Mouse (Mus musculus) hindbrain, embryonic 16.5 days (tissue): ENCODE data around the gene Ezr. TPM values are rescaled to one million over a fixed set of nuclear protein-coding genes. Genes with fewer than 3 reads are reported as not detected.
A peak's percentile ranks its signal among the peaks of the same experiment; 100 is the strongest.

ENCODE experiments used
- ATAC-seq: fragments of 200-750 bp; cut with Nextera tagmentation; 2 replicates; pipeline ENCODE4 v1.8.0; 2017; ENCODE audit warnings: moderate TSS enrichment, moderate library complexity
- H3K27ac ChIP-seq: fragments of 300-500 bp; sonication (generic); 2 replicates; pipeline ENCODE4 v1.5.1; 2014; ENCODE audit warnings: low read depth, mild to moderate bottlenecking, control low read depth, low read length, moderate library complexity
- H3K27me3 ChIP-seq: fragments of 300-500 bp; sonication (generic); replicated peaks from 2 replicates; pipeline ENCODE4 v1.6.1; 2014; ENCODE audit warnings: low read length; ENCODE audit not compliant: control insufficient read depth, insufficient read depth
- H3K36me3 ChIP-seq: fragments of 300-500 bp; sonication (generic); 2 replicates; pipeline ENCODE4 v1.6.1; 2014; ENCODE audit warnings: mild to moderate bottlenecking, low read length, moderate library complexity, mixed read lengths; ENCODE audit not compliant: control insufficient read depth, insufficient read depth
- H3K4me1 ChIP-seq: fragments of 300-500 bp; sonication (generic); 2 replicates; pipeline ENCODE4 v1.6.1; 2014; ENCODE audit warnings: low read depth, low read length; ENCODE audit not compliant: control insufficient read depth, insufficient read depth
- H3K4me2 ChIP-seq: fragments of 300-500 bp; sonication (generic); 2 replicates; pipeline ENCODE4 v1.6.1; 2014; ENCODE audit warnings: mild to moderate bottlenecking, low read length, control low read depth, moderate library complexity
- H3K4me3 ChIP-seq: fragments of 300-500 bp; sonication (generic); 2 replicates; pipeline ENCODE4 v1.5.1; 2014; ENCODE audit warnings: mild to moderate bottlenecking, low read length, control low read depth, moderate library complexity
- H3K9ac ChIP-seq: fragments of 300-500 bp; sonication (generic); 2 replicates; pipeline ENCODE4 v1.6.1; 2014; ENCODE audit warnings: low read depth, mild to moderate bottlenecking, control low read depth, low read length, moderate library complexity
- H3K9me3 ChIP-seq: fragments of 300-500 bp; sonication (generic); 2 replicates; pipeline ENCODE4 v1.6.1; 2014; ENCODE audit warnings: mild to moderate bottlenecking, low read length, moderate library complexity; ENCODE audit not compliant: control insufficient read depth
- WGBS: fragments of 180-500 bp; shearing (Covaris S2); extraction: QIAGEN DNeasy Blood & Tissue Kit; methylation state at CpG from one replicate; pipeline ENCODE4 v1.1.7; 2014; 5-methylcytosine and 5-hydroxymethylcytosine counted together
- polyA plus RNA-seq: library from polyadenylated mRNA; unstranded; fragments of >200 nt; fragmentation: Nextera tagmentation; extraction: Ambion mirVana; gene quantifications from 2 replicates; pipeline ENCODE4 v1.2.1, GENCODE M21; 2015

The Ezr gene
- polyA plus RNA-seq, 1 experiment from 2014 or later = 69.9 TPM

DNA sequence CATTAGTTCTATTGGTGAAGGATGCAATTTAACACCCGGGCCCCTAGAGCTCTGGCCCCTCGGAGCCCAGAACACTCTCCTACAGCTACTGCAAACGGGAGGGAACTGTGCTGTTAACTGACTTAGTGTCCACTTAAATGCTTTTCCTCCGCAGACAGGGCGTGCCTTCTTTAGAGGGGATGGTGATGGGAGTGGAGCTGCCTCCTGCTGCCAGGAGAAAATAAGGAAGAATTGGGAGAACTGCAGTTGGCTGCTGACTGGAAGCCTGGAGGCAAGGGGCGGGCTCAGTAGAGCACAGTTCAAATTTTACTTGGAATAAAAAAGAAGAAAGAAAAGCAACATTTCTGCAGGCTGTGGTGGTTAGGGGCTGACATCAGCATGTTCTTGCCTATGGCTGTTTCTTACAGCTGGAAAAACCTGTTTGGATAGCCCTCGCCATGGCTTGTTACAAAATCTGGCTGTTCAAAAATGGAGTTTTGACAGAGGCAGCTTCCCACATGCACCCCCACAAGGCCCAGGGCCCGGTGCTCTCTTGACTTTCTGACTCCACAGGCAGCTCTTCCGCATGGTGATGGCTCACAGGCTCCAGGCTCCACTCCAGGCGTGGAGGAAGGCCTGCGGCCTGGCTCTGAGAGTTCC lies 31.2 kb downstream of the Ezr start:
- Histone ChIP-seq H3K27ac (no peak overlapping the region), H3K9me3 (no peaks in the 10 kb centered on the region), H3K4me1 (peaks cover 8% of the 10 kb centered on the region), H3K9ac (no peak overlapping the region), H3K4me2 (no peak overlapping the region), H3K4me3 (no peak overlapping the region), H3K27me3 (no peaks in the 10 kb centered on the region), H3K36me3 (no peaks in the 10 kb centered on the region)
- ATAC-seq = no peak
- WGBS = 82% methylated on average over 11 of the region's 11 CpGs

DNA sequence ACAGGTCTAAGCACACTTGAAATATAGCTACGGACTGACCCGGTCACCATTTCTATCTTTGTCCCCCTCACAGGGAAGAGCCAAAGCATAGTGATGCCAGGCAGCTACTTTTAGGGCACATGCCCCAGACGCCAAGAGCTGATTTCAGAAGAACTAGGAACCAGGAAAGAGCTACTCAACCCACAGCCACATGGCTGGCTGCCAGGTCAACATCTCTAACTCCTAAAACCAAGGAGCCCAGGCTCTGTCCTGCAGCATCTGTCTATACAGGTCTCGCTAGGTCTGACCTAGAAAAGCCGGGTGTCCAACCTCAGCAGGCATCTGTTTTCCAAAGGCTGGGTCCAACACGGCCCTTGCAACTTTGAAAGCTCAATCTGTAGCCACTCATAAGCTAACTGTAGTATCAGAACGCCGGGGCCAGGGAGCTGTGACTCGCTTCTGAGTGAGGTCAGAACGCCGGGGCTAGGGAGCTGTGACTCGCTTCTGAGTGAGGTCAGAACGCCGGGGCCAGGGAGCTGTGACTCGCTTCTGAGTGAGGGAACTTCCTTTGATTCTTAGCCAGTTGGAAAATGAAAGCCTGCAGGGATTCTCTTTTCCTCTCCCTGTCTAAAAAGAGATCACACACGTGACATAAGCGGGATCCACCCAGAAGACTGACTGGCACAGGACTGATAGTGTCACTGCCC lies 33.7 kb downstream of the Ezr start:
- 88% methylated on average over 17 of the region's 17 CpGs for WGBS
- H3K4me1 ChIP-seq = peaks cover 17% of the 10 kb centered on the region
- H3K9ac ChIP-seq = no peak overlapping the region
- H3K27me3 ChIP-seq = no peaks in the 10 kb centered on the region
- no peak for ATAC-seq
- H3K4me3 ChIP-seq = no peak overlapping the region
- no peaks in the 10 kb centered on the region for H3K9me3 ChIP-seq
- no peaks in the 10 kb centered on the region for H3K36me3 ChIP-seq
- no peak overlapping the region for H3K4me2 ChIP-seq
- no peak overlapping the region for H3K27ac ChIP-seq

DNA sequence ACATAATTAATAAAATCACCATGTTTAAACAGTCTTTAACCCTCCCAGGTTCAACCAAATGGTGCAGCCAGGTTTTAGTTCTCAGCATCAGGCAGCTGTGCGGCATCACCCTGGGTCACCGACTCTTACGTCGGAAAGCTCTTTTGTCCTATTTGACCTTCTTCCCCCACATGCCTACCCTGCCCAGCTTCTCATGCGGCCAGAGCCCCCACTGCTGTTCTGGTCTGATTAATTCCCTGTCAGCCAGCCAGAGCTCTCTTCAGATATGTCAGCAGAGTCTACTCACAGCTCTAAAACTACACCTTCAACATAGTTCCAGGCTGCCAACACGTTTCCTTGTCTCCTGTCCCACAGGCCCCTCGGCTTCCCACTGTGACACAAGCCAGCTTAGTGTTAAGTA lies 35.1 kb downstream of the Ezr start:
- no peak overlapping the region for H3K4me2 ChIP-seq
- H3K36me3 ChIP-seq = no peaks in the 10 kb centered on the region
- peaks cover 17% of the 10 kb centered on the region for H3K4me1 ChIP-seq
- WGBS = 25% methylated on average over 7 of the region's 7 CpGs
- no peaks in the 10 kb centered on the region for H3K9me3 ChIP-seq
- H3K4me3 ChIP-seq = no peak overlapping the region
- no peaks in the 10 kb centered on the region for H3K27me3 ChIP-seq
- no peak overlapping the region for H3K9ac ChIP-seq
- H3K27ac ChIP-seq = no peak overlapping the region
- no peak for ATAC-seq

DNA sequence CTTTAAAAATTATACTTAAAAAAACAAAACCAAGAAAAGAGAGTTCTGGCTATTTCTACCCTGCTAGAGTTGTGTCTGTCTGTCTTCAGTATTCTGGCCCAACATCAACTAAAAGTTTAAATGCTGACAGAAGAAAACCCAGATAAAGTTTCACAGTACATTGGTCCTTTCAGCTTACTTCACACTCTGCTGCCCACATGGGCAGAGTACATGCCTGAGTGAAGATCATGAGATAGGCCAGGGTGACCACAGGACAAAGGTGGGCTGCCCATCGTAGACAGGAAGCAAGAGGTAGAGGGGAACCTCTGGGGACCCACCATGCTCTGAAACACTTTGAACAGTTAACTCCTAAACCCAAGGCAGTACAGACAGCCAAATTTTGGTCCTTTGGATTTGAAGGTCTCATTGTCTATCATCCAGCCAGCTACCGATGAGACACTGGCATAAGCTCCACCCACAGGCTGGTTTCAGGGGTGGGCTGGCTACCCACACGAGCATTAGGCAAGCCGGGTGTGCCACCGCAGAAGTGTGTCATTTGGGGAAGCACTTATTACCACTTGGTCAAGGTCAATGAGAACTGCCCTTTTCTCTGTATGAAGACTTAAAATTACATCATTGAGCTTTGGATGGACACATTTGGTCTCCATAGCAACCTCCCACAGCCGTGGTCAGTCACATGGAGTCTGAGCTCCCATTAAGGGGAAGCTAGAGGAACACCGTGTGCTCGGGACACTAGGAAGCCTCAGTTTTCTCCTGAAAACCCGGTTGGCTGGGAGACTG lies 35.9 kb downstream of the Ezr start:
- Histone ChIP-seq H3K4me3 (no peak overlapping the region), H3K9ac (no peak overlapping the region), H3K27ac (peak overlapping the region; percentile 48; the same call in 1 of the 2 replicates), H3K27me3 (no peaks in the 10 kb centered on the region), H3K36me3 (no peaks in the 10 kb centered on the region), H3K4me1 (peaks cover 26% of the 10 kb centered on the region), H3K4me2 (no peak overlapping the region; the same call in 1 of the 2 replicates), H3K9me3 (no peaks in the 10 kb centered on the region)
- WGBS = 43% methylated on average over 9 of the region's 9 CpGs
- ATAC-seq = no peak

DNA sequence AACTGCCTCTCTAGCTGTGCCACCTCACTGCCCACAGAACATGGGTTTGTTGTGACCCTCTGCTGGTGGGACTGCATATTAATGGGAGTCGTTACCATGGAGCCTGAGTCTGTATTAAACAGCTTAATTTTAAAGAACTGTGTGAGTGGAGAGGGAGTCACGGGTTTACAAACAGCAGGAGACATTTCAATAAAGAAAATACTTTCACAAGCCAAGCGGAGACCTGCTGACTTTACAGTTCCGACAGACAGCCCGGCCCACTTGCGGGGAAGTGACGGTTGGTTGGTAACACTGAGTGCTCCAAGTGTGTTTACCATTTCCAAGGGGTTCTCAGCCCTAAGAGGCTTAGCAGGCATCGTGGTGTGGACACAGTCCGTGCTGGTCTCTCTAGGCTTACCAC lies 36.6 kb downstream of the Ezr start:
- WGBS = 15% methylated on average over 9 of the region's 9 CpGs
- Histone ChIP-seq H3K9me3 (no peaks in the 10 kb centered on the region), H3K36me3 (no peaks in the 10 kb centered on the region), H3K4me2 (peak overlapping the region; percentile 9), H3K27me3 (no peaks in the 10 kb centered on the region), H3K27ac (peak overlapping the region; percentile 73), H3K4me1 (peaks cover 26% of the 10 kb centered on the region), H3K4me3 (no peak overlapping the region), H3K9ac (no peak overlapping the region)
- peak; percentile 91 for ATAC-seq

DNA sequence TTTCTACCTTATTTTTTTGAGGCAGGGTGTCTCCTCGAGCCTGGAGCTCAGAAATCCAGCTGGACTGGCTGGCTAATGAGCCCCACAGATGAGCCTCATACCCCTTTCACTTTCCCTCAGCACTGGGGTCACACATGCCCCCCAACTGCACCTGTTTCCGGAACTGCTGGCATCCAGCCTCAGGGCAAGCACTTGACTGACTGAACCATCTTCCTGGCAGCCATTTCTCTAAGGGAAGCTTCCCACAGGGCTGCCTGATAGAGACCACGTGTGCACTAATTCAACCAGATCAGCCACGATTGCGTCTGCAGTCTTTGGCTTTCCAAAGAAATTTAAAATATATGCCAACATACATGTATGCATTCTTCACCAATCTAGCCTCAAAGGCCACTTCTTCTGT lies 37.1 kb downstream of the Ezr start:
- ATAC-seq = peak; percentile 43
- Histone ChIP-seq H3K36me3 (no peaks in the 10 kb centered on the region), H3K9ac (no peak overlapping the region), H3K27ac (peak overlapping the region; percentile 73), H3K4me2 (peak overlapping the region; percentile 9), H3K9me3 (no peaks in the 10 kb centered on the region), H3K27me3 (no peaks in the 10 kb centered on the region), H3K4me1 (peaks cover 26% of the 10 kb centered on the region), H3K4me3 (no peak overlapping the region)
- WGBS = 35% methylated on average over 5 of the region's 5 CpGs

DNA sequence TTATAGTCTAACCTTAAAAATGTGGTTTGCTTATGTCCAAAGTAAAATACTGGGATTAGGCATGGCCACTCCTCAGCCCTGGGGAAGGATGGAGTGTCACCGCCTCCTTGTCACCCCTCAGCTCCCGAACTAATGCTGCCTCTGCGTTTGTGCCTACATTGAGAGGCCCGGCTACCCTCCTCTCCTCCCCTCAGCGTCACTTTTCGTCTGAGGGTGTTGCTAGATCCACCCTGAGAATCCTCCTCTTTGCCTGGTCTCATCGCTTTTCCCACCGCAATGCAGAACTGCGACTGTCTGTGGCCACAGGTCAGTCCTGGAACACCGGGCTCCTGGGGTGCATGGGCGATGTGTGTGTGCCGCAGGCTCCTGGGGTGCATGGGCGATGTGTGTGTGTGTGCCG lies 37.7 kb downstream of the Ezr start:
- H3K4me3 ChIP-seq = no peak overlapping the region
- no peaks in the 10 kb centered on the region for H3K9me3 ChIP-seq
- H3K4me2 ChIP-seq = no peak overlapping the region
- WGBS = 91% methylated on average over 14 of the region's 14 CpGs
- peaks cover 26% of the 10 kb centered on the region for H3K4me1 ChIP-seq
- no peak overlapping the region; the same call in 1 of the 2 replicates for H3K27ac ChIP-seq
- no peaks in the 10 kb centered on the region for H3K36me3 ChIP-seq
- H3K27me3 ChIP-seq = no peaks in the 10 kb centered on the region
- ATAC-seq = no peak
- H3K9ac ChIP-seq = no peak overlapping the region

DNA sequence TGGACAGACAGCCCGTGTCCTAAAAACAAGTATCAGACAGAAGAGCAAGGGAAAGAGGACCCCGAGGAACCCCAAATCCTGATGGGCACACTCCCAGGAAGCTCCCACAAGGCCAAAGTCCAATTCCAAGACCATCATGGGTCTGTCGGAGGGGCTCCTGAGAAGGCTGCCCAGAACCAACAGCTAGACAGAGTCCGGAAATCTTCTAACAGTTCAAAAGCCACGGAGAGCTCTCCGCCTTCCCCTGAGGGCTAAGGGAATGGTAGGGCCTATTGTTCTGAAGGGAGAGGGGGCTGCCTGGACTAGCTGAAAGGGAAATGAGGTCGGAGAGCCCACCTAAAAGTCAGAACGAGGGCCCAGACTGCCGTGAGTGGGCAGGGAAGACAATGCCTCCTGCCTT lies 38.2 kb downstream of the Ezr start:
- Histone ChIP-seq H3K27ac (no peak overlapping the region; the same call in 1 of the 2 replicates), H3K4me1 (peaks cover 26% of the 10 kb centered on the region), H3K36me3 (no peaks in the 10 kb centered on the region), H3K9ac (no peak overlapping the region), H3K4me3 (no peak overlapping the region), H3K4me2 (no peak overlapping the region), H3K9me3 (no peaks in the 10 kb centered on the region), H3K27me3 (no peaks in the 10 kb centered on the region)
- ATAC-seq = no peak
- WGBS = 50% methylated on average over 9 of the region's 9 CpGs

DNA sequence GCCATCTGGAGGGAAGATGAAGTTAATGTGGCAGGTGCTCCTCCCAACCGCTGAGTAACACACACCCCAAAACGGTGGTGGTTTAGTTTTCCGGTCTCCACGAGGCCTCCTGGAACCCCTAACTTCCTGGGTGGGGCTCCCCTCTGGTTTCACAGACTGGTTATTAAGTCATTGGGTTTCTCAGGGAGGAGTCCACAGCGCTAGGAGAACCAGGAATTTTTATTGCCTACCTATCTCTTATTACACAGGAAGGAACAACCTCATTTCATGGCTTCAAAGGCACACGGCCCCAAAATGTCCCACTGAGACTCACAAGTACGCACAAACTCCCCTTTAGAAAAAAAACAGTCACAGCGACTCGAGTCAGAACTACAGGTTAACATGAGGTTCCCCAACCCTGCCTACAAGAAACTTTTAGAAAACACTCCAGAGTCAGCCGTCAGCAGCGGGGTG lies 38.8 kb downstream of the Ezr start:
- Histone ChIP-seq H3K27ac (no peak overlapping the region), H3K9me3 (no peaks in the 10 kb centered on the region), H3K4me1 (peaks cover 26% of the 10 kb centered on the region), H3K27me3 (no peaks in the 10 kb centered on the region), H3K36me3 (no peaks in the 10 kb centered on the region), H3K4me2 (no peak overlapping the region), H3K9ac (no peak overlapping the region), H3K4me3 (no peak overlapping the region)
- 79% methylated on average over 11 of the region's 11 CpGs for WGBS
- no peak for ATAC-seq
